Mouse (Mus musculus): ENCODE data around the gene Secisbp2l.

Gene Secisbp2l

GRCm38 (mm10) chr2:125702851-125703250 is 79.8 kb downstream of the Secisbp2l start:
- no peak for DNase-seq

DNA sequence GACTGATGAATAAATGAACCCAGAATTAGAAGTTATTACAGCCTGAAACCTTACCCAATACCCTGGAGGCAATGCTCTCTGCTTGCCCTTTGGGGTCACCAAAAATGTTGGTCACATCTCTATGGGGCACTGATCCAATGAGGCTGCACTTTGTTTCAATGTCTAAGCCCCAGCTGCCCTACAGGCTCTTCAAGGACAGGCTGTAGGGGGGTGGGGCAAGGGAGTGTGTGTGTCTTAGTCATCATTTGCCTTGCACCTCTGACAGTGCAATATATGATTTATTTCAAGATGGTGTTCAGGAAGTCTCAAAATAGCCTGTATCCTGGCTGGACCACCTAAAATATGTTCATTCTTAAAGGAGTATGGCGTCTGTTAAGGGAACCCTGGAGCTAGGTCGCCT is 81.1 kb downstream of the Secisbp2l start:
- peak; percentile 15 for DNase-seq

- DNase-seq: peak; percentile 78
These were observed 86.5 kb downstream of the Secisbp2l start for GRCm38 (mm10) chr2:125696219-125696618.

GRCm38 (mm10) chr2:125694798-125695197 is 87.9 kb downstream of the Secisbp2l start:
- no peak for DNase-seq

DNA sequence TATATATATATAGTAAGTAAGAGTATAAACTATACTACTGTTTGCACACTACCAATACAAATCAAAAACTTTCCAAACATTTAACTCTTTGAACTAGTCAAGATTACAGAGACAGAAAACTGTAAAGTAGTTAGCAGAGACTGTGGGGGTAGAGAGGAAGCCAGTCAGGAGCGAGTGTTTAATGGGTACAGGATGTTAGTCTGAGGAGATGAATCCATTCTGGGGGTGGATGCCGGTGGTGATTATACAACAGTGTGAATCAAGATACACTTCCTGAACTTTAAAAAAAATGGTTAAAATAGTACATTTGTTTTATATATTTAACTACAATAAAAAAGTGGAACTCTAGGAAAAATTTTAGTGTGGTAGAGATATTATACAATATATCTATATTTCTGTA is 90.7 kb downstream of the Secisbp2l start:
- no peak for DNase-seq
